Mouse (Mus musculus): ENCODE measurements around the gene Pigf. TPM values are rescaled to one million over a fixed set of nuclear protein-coding genes. Genes with fewer than 3 reads are reported as not detected.

Pigf gene
- total RNA-seq, 2 experiments from 2014 or later: 16.5 to 19.1 TPM

Other genes with a start within 250 kb of the Pigf start
- gene Tmem247, start 108.1 kb downstream of the Pigf start, total RNA-seq (2021): not detected
- gene Atp6v1e2, start 77.5 kb downstream of the Pigf start, total RNA-seq (2021): under 1 TPM in 1 of 2 experiments, not detected in 1; 0.37 TPM
- 10 to 100 TPM; 29.5 to 43.8 TPM for gene Rhoq, start 62.3 kb downstream of the Pigf start, total RNA-seq (2021)
- gene Cript, start 144 bp upstream of the Pigf start, total RNA-seq (2021): 10 to 100 TPM; 54.2 to 61.7 TPM
- gene Socs5, start 82.3 kb upstream of the Pigf start, total RNA-seq (2021): 100 to 1,000 TPM; 104 to 107 TPM
- gene Mcfd2, start 240.5 kb upstream of the Pigf start, total RNA-seq (2021): 10 to 100 TPM; 53.7 to 54.0 TPM